Mouse (Mus musculus): ENCODE data around the gene Sdcbp2.

Sdcbp2 gene

DNA sequence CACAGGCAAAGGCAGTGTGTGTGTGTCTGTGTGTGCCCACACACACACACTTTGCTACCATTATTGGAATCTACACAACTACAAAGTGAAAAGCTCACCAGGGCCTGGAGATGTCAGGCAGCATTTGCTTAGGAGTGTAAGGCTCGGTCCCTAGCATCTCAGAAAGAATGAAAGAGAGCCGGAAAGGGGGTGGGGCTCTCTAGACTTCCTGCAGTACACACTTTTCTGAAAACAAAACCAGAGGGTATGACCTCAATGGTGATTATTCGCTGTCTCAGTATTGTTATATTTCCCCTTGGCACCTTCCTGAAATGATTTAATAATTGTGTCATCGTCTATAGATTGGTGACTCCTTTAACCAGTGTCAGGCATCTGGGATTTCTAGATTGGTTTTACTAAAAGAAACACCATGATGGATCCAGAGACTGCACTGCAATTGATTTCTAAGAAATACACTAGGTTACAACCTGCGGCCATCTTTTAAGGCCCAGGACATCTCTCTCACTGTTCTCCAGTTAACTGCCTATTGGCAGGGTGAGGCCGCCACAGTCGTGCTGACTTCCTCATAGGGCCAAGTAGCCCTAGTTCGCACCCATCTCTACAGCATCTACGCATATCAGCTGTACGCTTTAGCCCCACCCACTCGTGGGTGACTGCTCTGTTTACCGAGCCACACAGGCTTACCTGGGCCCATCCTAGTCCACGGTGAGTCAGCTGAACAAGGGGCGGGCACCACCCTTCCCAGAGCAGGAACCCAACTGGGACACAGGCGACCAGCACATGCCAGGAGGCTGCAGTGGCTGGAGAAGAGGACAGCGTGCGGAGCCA lies at the start of gene Sdcbp2:
Gene Sdcbp2 (plus strand): TSS at position 750 of the 828 bp plus-strand sequence.
- DNase-seq (ENCODE audit: low read depth, low spot score), result no peak

DNA sequence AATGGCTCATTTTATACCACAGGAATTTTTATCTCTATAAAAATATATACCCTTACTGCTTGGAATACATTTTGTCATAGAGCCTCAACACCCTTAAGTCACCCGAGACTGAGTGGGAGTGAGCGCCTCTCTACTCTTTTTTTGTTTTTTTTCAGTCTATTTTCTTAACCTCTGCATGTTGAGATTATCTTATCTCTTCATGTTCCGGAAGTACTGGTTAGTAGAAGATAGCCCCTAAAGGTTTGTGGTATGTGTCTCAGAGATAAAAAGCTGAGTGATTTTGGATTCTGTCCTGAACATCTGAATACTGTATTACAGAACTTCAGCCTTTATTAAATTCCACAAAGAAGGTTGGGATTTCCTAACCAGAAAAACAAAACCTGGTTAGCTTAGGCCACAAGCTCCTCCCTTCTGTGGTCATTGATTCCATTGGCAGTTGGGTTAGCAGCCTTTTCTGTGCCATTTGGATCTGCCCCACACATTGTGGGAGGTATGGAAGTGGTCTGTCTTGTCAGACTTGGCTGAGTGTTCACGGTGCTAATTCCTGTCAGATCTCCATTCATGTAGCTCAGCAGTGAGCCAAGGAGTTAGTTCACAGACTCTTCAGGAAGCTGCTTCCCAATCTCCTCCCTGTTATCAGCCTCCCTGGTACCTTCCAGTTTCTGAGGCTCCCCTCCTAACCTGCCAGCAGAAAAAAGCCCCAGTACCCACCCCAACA lies 47.9 kb upstream of the Sdcbp2 start:
- DNase-seq (ENCODE audit: low read depth, low spot score), result no peak

DNA sequence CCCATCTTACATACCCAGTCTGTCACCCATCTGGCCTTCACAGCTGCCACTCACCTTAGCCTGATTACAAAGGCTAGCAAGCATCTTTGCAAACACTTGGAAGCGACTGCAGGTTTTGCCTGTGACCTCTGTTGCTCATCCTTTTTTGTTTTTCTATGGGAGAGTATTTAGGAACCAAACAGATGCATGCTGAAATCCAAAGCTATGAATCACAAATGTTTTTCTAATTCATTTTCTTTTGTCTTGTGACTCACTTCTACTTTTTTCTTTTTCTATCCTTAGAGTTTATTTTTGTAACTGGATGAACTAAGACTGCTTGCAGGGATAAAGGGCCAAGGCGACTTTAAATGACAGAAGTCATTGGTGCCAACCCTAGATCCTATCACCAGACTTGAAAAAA lies 46.9 kb upstream of the Sdcbp2 start:
- DNase-seq (ENCODE audit: low read depth, low spot score), result no peak

DNA sequence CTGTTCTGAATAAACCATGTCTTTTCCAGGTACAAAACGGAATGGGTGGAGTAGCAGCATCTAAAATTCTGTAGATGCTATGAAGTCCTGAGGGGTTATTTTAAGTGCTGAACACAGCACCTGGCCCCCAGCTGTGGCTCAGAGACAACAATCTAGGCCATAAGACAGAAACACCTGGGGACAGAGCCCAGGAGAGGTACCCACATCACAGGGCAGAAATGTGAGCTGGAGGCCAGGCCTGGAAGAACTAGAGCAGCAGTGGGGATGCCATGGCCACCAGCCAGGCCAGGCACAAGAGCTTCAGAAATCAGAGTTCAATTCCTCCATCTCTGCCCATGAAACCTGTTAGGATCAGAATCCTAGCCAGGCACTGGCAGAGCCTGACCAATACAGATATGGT lies 44.4 kb upstream of the Sdcbp2 start:
- no peak for DNase-seq (ENCODE audit: low read depth, low spot score)

DNA sequence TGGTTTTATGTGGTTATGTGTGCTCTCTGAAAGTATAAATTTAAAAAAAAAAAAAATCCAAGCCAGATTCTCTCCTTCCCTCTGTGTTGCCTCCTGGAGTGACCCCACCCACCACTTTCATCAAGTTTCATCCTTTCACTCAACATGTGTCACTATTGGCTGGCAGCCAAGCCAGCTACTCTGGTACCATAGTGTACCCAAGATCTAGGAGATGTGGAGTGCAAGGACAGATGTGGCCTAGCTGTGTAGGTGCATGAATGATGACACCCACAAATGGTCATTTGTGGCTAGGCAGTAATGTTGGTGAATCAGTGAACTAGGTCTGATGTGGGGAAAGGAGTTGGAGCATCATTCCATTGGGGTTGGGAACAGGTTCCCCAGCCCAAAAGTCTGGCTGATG lies 43.3 kb upstream of the Sdcbp2 start:
- DNase-seq (ENCODE audit: low read depth, low spot score), result no peak

DNA sequence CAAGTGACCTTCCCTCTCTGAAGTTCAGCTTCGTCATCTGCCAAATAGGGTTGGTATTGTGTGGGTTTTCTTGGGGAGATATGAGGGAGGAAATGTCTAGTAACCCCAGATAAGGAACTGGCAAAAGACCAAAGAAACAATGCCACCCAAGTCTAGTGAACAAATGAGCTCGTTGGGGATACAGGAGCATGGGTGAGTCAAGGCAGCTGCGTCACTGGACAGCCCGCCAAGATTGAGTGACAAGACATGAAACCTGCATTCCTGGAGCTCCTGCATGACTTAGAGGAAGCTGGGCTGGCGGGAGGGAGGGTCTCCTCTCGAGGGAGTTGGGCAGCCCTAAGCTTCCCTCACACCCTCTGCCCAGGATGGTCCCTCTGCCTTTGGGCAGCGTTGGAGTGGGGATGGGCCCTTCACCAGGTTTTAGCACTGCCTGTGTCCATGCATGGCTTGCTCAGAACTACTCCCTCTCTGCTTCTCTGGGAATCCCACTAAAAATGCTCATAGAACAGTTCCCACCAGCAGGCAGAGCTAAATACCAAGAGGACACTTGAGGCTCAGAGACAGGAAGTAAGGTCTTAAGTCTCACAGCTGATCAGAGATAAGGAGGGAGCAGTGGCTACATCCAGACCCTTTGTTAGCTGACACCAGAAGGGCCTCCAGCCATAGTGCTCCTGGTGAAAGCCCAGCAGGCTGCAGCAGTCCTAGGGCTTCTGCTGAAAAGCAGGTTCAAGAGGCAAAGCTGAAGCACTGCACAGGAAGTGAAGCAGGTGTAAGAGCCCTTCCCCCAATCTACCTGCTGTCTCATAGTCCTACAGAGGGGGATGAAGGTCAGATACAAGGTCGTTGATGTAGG lies 41.8 kb upstream of the Sdcbp2 start:
- no peak for DNase-seq (ENCODE audit: low read depth, low spot score)

DNA sequence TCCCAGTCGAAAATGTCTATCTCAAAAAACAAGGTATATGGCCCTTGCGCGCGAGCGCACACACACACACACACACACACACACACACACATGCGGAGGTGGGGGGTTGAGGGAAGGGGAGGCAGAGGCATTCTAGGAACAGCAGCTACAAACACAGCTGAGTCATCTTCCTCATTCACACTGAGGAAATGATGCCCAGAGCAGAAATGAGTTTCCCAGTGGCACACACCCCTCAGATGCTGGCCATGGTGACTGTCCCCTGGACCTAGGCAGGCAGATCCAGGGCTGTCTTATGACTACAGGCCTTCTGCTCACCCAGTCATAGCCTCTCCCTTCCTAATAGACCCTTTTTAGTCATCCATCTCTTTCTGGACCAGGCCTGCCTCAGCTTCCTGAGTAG lies 38.8 kb upstream of the Sdcbp2 start:
- no peak for DNase-seq (ENCODE audit: low read depth, low spot score)

DNA sequence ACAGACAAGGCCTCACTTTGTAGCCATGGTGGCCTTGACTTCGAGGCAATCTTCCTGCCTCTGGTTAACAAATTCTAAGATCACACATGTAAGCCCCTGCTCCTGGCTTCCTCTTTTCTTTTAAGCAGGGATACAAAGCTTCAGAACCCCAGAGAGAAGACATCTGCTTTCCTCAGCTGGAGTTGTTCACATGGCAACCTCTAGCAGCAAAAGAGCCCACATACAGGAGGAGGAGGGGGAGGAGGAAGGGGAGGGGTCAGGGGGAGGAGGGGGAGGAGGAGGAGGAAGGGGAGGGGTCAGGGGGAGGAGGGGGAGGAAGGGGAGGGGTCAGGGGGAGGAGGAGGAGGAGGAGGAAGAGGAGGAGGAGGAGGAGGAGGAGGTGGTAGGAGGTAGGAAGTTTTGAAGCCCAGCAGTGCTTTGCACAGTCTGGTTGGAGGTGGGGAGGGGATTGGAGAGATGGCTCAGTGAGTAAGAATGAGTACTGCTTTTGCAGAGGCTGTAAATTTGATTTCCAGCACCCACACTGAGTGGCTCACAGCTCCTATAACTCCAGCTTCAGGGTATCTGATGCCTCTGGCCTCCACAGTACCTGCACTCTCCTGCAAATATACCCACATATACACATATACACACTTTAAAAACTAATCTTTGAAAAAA lies 36.3 kb upstream of the Sdcbp2 start:
- DNase-seq (ENCODE audit: low read depth, low spot score), result peak; percentile 51

DNA sequence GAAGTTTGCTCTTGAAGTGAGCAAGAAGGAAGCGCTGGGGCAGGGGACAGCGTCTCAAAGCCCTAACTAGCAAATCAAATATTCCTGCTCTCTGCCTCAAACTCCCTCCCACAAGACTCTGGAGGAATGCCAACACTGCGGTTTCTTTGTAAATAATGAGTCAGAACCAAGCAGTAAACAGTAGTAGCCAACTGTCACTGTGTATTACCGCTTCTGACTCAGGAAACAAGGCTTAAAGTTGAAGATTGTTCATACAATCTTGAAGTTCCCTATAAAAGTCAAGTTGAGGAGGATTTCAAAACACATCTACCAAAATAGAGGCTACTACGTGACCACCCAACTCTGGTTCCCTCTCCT lies 35.8 kb upstream of the Sdcbp2 start:
- DNase-seq (ENCODE audit: low read depth, low spot score), result no peak

DNA sequence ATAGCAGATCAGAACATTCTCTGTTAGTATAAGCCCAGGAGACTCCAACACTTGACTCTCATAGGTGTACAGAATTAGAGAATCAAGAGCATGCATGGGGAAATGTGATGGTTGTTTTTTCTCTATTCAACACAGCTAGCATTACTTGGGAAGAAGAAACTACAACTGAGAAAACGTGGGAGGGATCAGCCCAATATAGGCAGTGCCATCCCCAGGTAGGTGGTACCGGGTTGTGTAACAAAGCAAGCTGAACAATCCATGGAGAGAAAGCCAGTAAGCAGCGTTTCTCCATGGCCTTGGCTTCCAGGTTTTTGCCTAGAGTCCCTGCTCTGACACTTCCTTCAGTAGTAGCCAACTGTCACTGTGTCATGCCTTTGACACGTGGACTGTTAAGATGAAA lies 33.8 kb upstream of the Sdcbp2 start:
- no peak for DNase-seq (ENCODE audit: low read depth, low spot score)

DNA sequence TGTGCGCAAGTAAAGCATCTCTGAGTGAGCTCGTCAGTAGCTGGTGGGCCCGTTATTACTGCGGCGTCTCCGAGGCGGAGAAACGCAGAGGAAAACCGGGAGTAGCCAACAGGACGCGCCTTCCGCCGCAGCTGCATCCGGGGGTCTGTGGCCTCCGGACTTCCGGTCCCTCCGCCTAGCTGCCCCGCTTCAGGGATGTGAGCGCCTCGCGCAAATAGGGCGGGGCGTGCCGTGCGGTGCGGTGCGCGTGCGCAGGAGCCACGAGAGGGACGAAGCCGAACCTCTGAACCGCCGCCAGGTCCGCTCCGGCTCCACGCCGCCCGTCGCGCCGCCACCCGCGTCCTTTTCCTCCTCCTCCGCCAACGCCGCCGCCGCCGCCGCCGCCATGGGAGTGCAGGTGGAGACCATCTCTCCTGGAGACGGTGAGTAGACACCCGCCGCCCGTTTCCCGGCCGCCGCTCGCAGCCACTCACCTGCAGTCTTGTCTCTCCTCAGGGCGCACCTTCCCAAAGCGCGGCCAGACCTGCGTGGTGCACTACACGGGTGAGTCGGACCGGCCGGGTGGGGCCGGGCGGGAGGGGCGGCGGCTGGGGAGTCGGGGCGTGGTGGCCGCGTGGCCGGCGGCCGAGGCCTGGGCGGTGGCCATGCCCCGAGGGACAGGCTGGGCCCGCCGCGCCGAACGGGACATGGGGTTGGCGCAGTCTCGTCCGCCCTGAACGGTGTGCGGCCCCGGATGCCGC lies 29.9 kb upstream of the Sdcbp2 start, which contains the start of gene Fkbp1a:
Gene Fkbp1a (plus strand): TSS at position 161 of the 740 bp plus-strand sequence.
- DNase-seq (ENCODE audit: low read depth, low spot score), result peak; percentile 95

DNA sequence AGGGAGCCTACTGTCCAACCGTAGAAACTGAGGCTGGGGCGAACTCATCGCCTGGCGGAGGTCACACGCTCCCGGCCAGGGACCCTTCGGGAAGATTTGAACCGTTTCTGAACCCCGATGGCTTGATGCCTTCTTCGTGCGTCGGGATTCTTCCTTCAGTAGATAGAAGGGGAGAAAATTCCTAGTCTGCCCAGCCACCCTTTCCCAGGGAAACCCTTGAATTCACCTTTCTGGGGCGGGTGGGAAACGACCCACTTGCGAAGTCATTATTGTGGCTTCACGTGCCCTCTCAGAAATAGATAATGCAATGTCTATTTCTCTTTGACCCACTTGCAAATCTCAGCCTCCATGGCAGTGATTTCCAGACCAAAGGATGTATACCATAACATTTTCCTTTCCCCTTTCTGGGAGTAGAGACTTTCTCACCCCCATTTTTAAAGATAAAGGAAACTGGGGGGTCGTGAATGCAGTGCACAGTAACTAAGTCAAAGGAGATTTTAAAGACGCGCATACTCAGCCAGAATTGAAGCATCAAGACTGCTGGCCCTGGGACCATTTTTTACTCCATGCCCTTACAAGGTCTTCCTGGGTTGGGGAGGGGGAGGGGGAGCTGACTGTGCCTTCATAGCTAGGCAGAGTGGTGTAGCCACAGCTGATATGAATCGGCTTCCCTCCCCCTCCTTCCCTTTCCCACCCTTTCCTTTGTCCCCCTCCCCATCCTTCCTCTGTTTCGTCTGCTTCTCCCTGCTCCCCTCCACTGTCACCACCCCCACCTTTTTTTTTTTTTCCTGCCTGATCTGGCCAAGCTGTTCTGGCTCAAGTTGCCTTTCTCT lies 29.1 kb upstream of the Sdcbp2 start:
- peak; percentile 72 for DNase-seq (ENCODE audit: low read depth, low spot score)

DNA sequence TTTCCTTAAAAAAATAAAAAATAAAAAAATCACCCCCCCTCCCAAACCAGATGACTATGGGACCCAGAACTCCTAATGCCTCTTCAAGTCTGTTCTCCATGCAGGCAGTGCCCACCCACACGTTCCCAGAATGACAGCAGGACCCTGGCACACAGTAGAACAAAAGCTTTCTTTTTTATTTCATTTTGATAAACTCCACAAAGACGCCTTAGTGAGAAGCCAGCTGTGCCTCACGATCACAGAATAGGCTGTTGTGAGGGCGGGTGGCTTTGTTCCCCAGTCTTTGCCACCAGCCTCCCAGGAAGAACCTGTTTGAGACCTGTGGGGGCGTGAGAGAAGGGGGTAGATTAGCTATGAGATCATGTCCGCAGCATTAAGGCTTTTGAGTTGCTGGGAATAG lies 27.7 kb upstream of the Sdcbp2 start:
- DNase-seq (ENCODE audit: low read depth, low spot score), result no peak

DNA sequence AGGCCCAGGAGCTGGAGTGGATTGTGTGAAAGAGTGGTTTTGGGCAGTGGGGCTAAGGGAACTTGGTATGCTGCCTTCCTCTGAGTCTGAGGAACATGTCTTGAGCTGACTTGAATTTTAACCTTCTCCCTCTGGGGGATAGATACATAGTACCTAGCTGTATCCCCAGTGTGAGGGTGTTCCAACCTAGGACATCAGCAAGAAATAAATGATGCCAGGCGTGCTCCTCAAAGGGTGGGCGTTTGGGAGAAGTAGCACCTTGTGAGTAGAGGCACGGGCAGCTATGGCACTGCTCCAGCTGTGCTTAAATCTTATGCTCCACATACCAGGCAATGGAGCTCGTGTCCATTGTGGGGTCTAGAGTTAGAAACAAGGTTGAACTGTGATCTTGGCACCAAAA lies 25.9 kb upstream of the Sdcbp2 start:
- no peak for DNase-seq (ENCODE audit: low read depth, low spot score)

DNA sequence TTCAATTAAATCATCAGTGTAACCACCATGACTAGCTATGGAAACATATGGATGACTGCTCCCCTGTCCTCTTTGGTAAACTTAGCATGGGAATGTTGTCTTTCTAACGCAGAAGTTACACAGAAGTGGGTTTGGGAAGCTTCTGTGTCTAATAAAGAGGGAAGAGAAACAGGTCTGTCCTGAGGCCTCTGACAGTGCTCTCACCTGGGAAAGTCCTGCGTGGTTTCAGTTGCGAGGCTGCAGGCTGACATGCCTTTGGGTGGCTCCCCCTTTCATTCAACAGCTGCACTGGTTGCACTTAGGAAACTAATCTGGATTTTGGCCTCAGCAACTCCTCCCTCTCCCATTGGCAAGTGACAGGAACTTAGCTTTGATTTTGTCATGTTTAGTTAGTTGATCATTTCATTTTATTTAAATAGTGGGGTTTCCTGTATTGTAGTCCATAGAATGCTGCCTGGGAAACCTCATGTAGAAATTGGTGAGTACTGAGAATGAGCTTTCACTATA lies 22.8 kb upstream of the Sdcbp2 start:
- DNase-seq (ENCODE audit: low read depth, low spot score), result peak; percentile 44

DNA sequence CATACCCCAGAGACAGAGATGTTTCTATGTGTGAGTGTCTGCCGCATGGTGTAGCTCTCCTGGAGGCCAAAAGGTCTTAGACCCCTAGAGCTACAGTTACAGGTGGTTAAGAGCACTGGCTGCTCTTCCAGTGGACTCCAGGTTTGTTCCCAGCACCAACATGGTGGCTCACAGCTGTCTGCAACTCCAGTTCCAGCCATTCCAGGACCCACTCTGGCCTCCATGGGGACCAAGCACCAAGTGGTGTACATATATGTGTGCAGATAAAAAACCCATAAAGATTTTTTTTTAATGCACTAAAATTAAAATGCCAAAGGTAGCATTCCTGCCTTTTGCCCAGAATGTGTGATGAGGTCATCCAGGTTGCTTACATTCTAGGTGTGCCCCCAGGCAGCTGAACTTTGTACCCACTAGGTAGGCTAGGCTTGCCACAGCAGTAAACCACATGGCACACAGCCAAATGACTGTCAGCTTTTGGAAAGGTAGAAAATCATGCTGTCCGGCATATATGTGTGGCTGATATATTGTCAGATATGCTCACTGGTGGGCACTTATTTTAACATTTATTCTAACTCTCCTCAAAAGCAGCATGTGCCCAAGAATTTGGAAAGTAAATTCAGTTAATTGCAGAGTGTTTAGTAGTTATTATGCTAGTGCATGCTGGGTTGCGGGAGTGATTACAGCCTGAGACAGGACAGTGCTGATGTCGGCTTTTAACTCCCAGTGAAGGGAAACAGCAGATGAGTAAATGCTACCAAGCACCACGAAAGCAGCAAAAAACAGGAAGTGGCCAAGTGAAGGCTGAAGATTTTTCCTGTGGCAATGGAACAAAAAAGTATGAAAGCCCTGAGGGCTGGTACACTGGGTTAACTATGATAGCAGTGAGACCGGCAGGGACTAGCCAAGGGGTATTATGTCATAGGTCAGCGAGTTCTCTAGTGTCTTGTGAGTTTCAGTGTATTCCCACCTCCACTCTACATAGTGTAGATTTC lies 9.2 kb upstream of the Sdcbp2 start:
- DNase-seq (ENCODE audit: low read depth, low spot score), result no peak

DNA sequence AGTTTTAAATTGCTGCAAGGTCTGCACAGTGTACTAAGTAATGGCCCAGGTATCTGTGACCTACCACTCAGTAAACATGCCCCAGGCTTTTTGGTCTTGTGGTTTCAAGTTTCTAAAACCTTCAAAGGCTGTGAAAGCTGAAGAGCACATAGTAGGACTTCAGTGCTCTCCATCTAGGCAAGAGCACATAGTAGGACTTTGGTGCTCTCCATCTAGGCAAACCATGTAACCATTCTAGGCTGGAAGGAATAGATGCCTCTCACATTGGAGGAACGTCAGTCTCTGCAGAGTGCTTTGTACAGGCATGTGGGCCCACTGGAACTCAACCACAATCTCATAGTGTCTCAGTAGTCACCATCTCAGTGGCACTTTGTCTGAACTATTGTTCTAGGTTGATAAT lies 8.4 kb upstream of the Sdcbp2 start:
- DNase-seq (ENCODE audit: low read depth, low spot score), result no peak

DNA sequence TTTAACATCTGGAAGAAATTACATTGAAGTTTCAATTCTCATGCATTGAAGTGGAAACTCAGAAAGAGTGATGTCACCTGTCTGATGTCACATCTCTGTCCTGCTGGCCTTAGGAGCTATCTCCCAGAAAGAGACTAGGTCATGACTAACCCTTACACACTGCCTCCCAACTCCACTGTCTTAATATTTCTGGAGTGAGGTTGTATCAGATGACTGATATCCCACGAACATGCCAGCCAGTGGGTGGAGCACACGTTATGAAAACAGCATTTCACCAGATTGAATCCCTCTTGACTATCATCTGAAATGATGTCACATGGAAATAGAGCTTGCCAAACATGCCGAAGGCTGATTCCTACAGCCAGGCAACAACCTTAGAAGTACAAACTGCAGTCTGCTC lies 7.4 kb upstream of the Sdcbp2 start:
- DNase-seq (ENCODE audit: low read depth, low spot score), result no peak

DNA sequence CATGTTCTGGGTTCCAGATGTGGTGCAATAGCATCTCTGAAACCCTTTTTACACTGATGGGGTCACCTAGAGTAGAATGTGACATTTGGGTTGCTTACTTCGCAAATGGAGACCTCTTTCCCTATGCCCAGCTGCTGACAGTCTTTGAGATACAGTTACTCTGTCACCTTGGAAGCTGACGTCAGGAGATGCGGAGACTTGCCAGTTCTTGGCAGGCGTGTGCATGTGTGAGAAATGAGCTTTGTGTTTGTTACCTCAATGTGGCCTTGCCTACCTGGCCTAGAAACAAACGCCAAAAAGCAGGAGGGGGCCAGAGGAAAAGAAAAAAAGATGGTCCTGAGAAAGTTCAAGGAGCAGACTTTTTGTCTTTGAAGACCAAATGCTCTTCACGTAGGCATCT lies 5.6 kb upstream of the Sdcbp2 start:
- no peak for DNase-seq (ENCODE audit: low read depth, low spot score)

Measured in A20 (cell line).